Mouse (Mus musculus): ENCODE results near the gene Hsdl1. TPM values are rescaled to one million over a fixed set of nuclear protein-coding genes. Genes with fewer than 3 reads are reported as not detected.

The Hsdl1 gene
- polyA plus RNA-seq, 1 experiment from 2014 or later = 138 TPM

DNA sequence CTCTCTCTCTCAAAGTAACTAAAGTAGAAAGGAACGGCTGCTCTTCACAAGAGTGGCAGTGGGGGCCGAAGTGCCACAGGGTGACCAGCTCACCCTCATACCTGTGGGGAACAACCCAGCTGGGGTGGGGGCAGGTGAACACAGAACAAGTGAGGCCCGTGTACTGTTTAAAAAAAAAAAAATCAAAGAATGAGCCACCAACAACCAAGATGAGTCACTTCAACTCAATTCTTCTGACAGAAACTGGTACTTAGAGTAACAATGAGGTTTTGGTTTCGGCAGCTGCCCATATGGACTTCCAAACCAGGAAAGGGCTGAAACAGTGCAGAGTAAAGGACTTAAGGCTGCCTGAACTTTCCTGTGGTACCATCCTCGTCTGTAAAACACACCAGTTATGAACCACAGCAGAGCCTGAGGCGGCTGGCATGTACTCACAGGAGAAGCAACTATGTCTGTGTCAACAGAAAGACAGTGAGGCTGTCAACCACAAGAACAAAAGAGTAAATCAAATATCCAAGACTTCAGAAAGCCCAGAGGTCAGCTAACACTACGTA is 26.3 kb downstream of the Hsdl1 start:
- Histone ChIP-seq H3K9ac (no peak overlapping the region), H3K9me3 (no peaks in the 10 kb centered on the region), H3K4me3 (no peak overlapping the region), H3K36me3 (peaks cover 35% of the 10 kb centered on the region), H3K4me1 (replicated peaks) (peaks cover 9% of the 10 kb centered on the region; the same call in 1 of the 2 replicates), H3K27me3 (no peaks in the 10 kb centered on the region), H3K27ac (no peak overlapping the region), H3K4me2 (no peak overlapping the region)
- 84% methylated on average over 7 of the region's 7 CpGs for WGBS
- no peak for ATAC-seq (ENCODE audit: low FRiP score)

- H3K4me2 ChIP-seq = no peak overlapping the region
Observed at GRCm38 (mm10) chr8:119547019-119547691, 27.8 kb downstream of the Hsdl1 start.

DNA sequence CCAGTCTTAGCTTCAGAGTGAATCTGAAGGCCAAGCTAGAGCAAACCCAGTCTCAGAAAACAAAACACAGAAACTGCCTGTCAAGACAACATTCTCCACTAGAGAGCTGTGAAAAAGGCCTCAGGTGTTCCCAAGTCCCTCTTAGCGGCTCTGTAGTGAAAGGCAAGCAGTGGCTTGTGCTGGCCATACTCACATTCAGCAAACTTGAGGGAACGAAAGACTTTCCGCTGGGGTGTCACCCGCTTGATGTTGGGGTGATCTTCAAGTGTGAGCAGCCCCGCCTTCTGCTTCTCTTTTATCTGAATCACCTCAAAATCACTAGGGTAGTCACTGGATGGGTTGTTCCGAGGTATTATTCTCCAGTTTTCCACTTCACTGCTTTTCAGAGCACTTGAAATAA is 29.2 kb downstream of the Hsdl1 start:
- Histone ChIP-seq H3K4me1 (replicated peaks) (0 out of 2 replicates have a peak, but pooled peaks cover 4% of the 10 kb centered on the region), H3K9ac (no peak overlapping the region), H3K9me3 (no peaks in the 10 kb centered on the region), H3K36me3 (peaks cover 62% of the 10 kb centered on the region), H3K27ac (no peak overlapping the region), H3K4me3 (no peak overlapping the region), H3K27me3 (no peaks in the 10 kb centered on the region), H3K4me2 (no peak overlapping the region)
- WGBS = 94% methylated on average over 6 of the region's 6 CpGs
- ATAC-seq (ENCODE audit: low FRiP score) = no peak

More at GRCm38 (mm10) chr8:119547019-119547691, 27.8 kb downstream of the Hsdl1 start:
- 89% methylated on average over 18 of the region's 18 CpGs for WGBS
- ATAC-seq (ENCODE audit: low FRiP score) = no peak
- H3K27me3 ChIP-seq = no peaks in the 10 kb centered on the region
- H3K4me1 ChIP-seq (replicated peaks) = 0 out of 2 replicates have a peak, but pooled peaks cover 4% of the 10 kb centered on the region
- H3K4me3 ChIP-seq = no peak overlapping the region
- H3K36me3 ChIP-seq = peaks cover 49% of the 10 kb centered on the region
- H3K9ac ChIP-seq = no peak overlapping the region
- H3K27ac ChIP-seq = no peak overlapping the region
- no peaks in the 10 kb centered on the region for H3K9me3 ChIP-seq

- no peak for ATAC-seq (ENCODE audit: low FRiP score)
- peaks cover 68% of the 10 kb centered on the region for H3K36me3 ChIP-seq
- no peak overlapping the region for H3K4me2 ChIP-seq
- 83% methylated on average over 6 of the region's 6 CpGs for WGBS
- no peaks in the 10 kb centered on the region for H3K9me3 ChIP-seq
- H3K9ac ChIP-seq = no peak overlapping the region
- no peak overlapping the region for H3K27ac ChIP-seq
- H3K4me3 ChIP-seq = no peak overlapping the region
- H3K27me3 ChIP-seq = no peaks in the 10 kb centered on the region
- H3K4me1 ChIP-seq (replicated peaks) = no peaks in the 10 kb centered on the region
Observed at GRCm38 (mm10) chr8:119545180-119545579, 29.8 kb downstream of the Hsdl1 start.

DNA sequence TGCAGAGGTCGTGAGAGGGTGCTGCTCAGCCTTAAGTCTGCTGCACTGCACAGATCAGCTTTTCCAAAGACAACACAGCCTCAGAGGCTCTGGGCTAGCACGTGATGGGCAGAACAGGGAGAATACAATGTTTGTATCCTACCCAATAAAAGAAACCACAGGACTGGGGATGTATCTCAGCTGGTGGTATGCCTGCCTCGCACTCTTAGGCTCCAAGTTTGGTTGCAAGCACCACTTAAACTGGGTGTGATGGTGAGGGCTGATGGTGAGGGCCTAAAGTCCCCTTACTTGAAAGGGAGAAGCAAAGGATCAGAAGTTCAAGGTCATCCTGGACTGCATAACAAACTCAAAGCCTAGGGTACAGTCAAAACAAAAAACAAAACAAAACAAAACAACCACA is 30.4 kb downstream of the Hsdl1 start:
- Histone ChIP-seq H3K36me3 (peaks cover 74% of the 10 kb centered on the region), H3K9me3 (no peaks in the 10 kb centered on the region), H3K27ac (no peak overlapping the region), H3K27me3 (no peaks in the 10 kb centered on the region), H3K9ac (no peak overlapping the region), H3K4me3 (no peak overlapping the region), H3K4me2 (no peak overlapping the region), H3K4me1 (replicated peaks) (no peaks in the 10 kb centered on the region)
- no peak for ATAC-seq (ENCODE audit: low FRiP score)
- 84% methylated on average over 3 of the region's 3 CpGs for WGBS

DNA sequence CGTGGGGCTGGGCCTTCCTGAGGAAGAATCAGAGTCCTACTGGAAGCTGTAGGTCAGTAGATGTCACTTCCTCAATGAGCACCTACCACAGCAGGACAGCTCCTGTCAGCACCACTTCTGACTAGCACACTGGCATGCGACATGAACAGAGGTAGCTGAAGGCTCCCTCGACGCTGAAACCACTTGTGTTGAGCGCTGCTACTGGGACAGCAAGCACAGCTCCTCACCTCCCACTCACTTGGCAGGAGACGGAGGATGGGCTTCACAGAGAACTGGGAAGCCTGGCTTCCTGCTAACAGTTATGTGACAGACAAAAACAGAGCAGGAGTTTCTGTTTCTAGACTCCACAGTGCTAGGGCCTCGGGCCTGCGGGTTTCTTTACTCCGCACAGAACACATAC is 43.0 kb downstream of the Hsdl1 start:
- WGBS = 92% methylated on average over 9 of the region's 9 CpGs
- H3K4me3 ChIP-seq = no peak overlapping the region
- no peaks in the 10 kb centered on the region for H3K27me3 ChIP-seq
- H3K27ac ChIP-seq = no peak overlapping the region
- no peak overlapping the region for H3K4me2 ChIP-seq
- no peak for ATAC-seq (ENCODE audit: low FRiP score)
- H3K9ac ChIP-seq = no peak overlapping the region; the same call in 1 of the 2 replicates
- H3K4me1 ChIP-seq (replicated peaks) = no peaks in the 10 kb centered on the region
- no peaks in the 10 kb centered on the region for H3K9me3 ChIP-seq
- H3K36me3 ChIP-seq = peaks cover 99% of the 10 kb centered on the region

DNA sequence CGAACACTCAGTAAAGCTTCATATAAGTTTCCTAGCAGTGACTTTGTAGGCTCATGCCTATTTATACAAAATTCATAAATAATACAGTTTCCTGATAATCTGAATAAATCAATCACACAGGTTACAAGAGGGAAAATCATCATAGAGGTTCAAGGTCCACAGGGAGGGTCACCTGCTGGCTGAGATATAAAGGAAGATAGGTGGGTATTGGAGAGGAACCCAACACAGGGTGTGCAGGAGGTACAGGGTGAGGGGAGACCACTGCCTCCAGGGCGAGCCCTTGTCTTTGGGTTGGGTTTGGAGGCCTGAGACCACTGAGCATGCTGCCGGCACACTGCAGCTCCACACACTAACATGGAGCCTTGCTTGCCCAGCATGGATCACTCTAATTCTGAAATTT is 43.6 kb downstream of the Hsdl1 start:
- H3K27me3 ChIP-seq = no peaks in the 10 kb centered on the region
- no peaks in the 10 kb centered on the region for H3K4me1 ChIP-seq (replicated peaks)
- no peak overlapping the region for H3K4me2 ChIP-seq
- ATAC-seq (ENCODE audit: low FRiP score) = no peak
- WGBS = 88% methylated on average over 3 of the region's 3 CpGs
- H3K36me3 ChIP-seq = peaks cover 99% of the 10 kb centered on the region
- no peak overlapping the region for H3K4me3 ChIP-seq
- no peak overlapping the region for H3K9ac ChIP-seq
- no peaks in the 10 kb centered on the region for H3K9me3 ChIP-seq
- H3K27ac ChIP-seq = no peak overlapping the region

GRCm38 (mm10) chr8:119530937-119531336 is 44.0 kb downstream of the Hsdl1 start:
- Histone ChIP-seq H3K27ac (no peak overlapping the region), H3K27me3 (no peaks in the 10 kb centered on the region), H3K36me3 (peaks cover 98% of the 10 kb centered on the region), H3K9ac (no peak overlapping the region), H3K4me3 (no peak overlapping the region), H3K9me3 (no peaks in the 10 kb centered on the region), H3K4me1 (replicated peaks) (no peaks in the 10 kb centered on the region), H3K4me2 (no peak overlapping the region)
- WGBS = 94% methylated on average over 6 of the region's 6 CpGs
- no peak for ATAC-seq (ENCODE audit: low FRiP score)

DNA sequence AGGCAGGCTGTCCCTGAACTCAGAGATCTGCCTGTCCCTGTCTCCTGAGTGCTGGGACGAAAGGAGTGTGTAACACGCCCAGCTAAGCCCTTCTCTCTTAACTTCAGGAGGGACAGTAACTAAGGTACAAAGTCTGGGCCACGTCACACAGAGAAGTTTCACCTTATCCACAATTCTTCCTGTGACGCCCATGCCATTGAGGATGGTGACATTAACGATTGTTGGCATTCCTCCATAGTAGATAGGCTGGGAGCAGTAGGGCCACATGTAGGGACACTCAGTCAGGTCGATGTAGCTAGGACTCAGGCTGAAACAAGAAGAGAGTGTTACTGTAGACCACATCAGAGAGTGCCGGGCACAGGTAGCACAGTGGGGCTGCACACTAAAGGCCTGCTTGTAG is 46.2 kb downstream of the Hsdl1 start:
- H3K36me3 ChIP-seq = peaks cover 98% of the 10 kb centered on the region
- H3K4me1 ChIP-seq (replicated peaks) = no peaks in the 10 kb centered on the region
- no peaks in the 10 kb centered on the region for H3K27me3 ChIP-seq
- no peak for ATAC-seq (ENCODE audit: low FRiP score)
- no peak overlapping the region for H3K9ac ChIP-seq
- 95% methylated on average over 7 of the region's 7 CpGs for WGBS
- H3K4me2 ChIP-seq = no peak overlapping the region
- H3K9me3 ChIP-seq = no peaks in the 10 kb centered on the region
- H3K4me3 ChIP-seq = no peak overlapping the region
- H3K27ac ChIP-seq = no peak overlapping the region

DNA sequence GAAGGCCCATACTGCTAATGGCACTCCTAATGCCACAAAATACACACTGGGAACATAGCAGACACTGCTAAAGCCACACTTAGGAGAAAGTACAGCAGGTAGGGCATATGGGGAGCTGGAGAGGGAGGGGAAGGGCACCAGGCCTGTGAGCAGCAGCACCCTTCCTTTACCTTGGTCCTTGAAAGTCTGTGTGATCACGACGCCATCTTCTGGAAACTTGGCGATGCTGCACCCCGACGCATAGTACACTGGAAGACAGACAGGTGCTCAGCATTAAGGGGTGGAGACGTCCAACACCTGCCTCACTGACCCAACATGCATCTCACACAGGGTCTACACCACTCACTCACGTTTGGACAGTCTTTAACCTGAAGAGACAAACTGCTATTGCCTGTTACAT is 54.9 kb downstream of the Hsdl1 start:
- 79% methylated on average over 7 of the region's 7 CpGs for WGBS
- Histone ChIP-seq H3K9me3 (no peaks in the 10 kb centered on the region), H3K27me3 (no peaks in the 10 kb centered on the region), H3K9ac (no peak overlapping the region), H3K4me3 (no peak overlapping the region), H3K4me2 (no peak overlapping the region), H3K4me1 (replicated peaks) (peaks cover 16% of the 10 kb centered on the region), H3K36me3 (peaks cover 95% of the 10 kb centered on the region), H3K27ac (no peak overlapping the region)
- ATAC-seq (ENCODE audit: low FRiP score) = no peak

DNA sequence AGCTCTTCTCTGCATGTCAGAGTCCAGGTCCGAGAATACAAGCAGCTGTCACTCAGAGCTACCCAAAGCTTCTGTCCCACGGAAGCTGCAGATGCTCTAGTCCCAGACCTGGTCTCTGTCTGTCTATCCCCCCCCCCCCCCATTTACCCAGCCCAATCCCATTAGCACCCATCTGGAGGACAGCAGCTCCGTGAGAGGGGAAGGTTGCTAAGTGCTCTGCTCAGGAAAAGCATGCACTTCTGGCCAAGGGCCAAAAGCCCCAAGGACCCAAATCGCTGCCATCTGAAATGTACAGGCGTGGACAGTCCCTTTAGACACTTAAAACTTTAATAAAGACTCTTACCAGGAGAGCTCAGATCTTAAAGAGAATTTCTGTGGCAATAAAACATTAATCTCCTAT is 58.3 kb downstream of the Hsdl1 start:
- Histone ChIP-seq H3K9me3 (no peaks in the 10 kb centered on the region), H3K27me3 (no peaks in the 10 kb centered on the region), H3K36me3 (peaks cover 98% of the 10 kb centered on the region), H3K4me2 (no peak overlapping the region), H3K4me3 (no peak overlapping the region), H3K27ac (no peak overlapping the region), H3K9ac (no peak overlapping the region), H3K4me1 (replicated peaks) (peaks cover 16% of the 10 kb centered on the region)
- 58% methylated on average over 5 of the region's 5 CpGs for WGBS
- ATAC-seq (ENCODE audit: low FRiP score) = no peak

GRCm38 (mm10) chr8:119515767-119516166 is 59.2 kb downstream of the Hsdl1 start:
- 53% methylated on average over 3 of the region's 3 CpGs for WGBS
- Histone ChIP-seq H3K4me3 (no peak overlapping the region), H3K9me3 (no peaks in the 10 kb centered on the region), H3K9ac (no peak overlapping the region), H3K36me3 (peaks cover 98% of the 10 kb centered on the region), H3K4me1 (replicated peaks) (peaks cover 16% of the 10 kb centered on the region), H3K27ac (no peak overlapping the region), H3K4me2 (no peak overlapping the region), H3K27me3 (no peaks in the 10 kb centered on the region)
- no peak for ATAC-seq (ENCODE audit: low FRiP score)

DNA sequence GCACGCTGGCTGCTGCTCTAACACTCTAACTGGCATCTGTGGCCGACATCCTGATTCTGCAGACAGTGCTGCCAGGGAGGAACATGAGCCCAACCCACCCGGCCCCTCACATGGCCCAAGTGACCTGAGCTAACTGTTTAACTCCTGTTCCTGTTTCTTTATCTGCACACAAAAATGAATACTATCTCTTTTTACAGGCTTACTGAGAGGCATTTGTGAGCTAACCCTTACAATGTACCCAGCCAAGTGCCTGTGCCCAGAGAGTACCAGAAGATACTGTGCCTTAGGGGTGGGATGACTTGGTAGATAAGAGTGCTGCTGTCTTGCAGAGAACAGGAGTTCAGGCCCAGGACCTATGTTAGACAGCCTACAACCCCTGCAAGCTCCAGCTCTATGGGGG is 60.0 kb downstream of the Hsdl1 start:
- no peaks in the 10 kb centered on the region for H3K27me3 ChIP-seq
- H3K4me1 ChIP-seq (replicated peaks) = peaks cover 16% of the 10 kb centered on the region
- H3K9me3 ChIP-seq = no peaks in the 10 kb centered on the region
- no peak overlapping the region for H3K9ac ChIP-seq
- no peak overlapping the region for H3K4me3 ChIP-seq
- WGBS = 93% methylated on average over 3 of the region's 3 CpGs
- H3K27ac ChIP-seq = no peak overlapping the region
- peaks cover 98% of the 10 kb centered on the region for H3K36me3 ChIP-seq
- no peak overlapping the region for H3K4me2 ChIP-seq
- ATAC-seq (ENCODE audit: low FRiP score) = no peak
